Mouse (Mus musculus): ENCODE measurements around the gene Adam21. TPM values are rescaled to one million over a fixed set of nuclear protein-coding genes. Genes with fewer than 3 reads are reported as not detected.
A peak's percentile ranks its signal among the peaks of the same experiment; 100 is the strongest.
"Not testable (repeated sequence)": the region's sequence is repeated elsewhere in the genome, so short reads cannot be mapped to it uniquely, and the experiment has no call there.

Gene Adam21
- polyA plus RNA-seq, 1 experiment from 2014 or later, result 0.06 TPM

DNA sequence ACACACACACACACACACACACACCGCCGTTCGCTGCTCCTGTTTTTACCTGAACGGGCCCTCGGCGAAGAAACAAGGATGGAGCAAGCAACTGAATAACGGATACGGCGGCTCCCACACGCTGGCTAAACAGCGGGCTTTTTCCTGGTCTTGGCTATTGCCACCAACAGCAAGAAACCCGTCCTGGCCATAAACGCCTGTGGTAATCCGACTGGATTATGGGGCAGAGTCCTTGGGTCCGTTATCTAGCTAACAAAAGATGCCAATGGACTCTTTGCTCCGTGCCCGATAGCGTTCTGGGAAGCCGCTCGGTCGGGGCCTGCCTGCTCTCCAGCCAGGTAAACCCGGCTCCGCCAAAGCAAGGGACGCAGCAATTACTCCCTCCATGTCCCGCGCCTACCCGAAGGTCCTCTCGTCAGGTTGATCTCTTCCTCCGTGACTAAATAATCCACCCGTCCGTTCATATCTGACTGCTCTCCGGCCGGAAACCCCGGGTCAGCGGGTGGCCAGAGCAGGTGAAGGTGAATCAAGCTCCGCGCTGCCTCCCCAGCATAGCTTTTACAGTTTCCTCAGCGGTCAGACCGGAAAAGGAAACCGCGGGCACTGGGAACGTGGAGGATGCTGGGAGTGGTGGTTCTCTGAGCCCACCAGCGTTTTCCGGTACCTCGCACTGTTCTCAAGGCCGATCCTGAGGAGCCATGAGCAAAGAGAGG is 35.8 kb downstream of the Adam21 start, which contains the start of the genes Gm20498 and Synj2bp:
TSS of gene Gm20498 (minus strand) at position 590 of the 713 bp plus-strand sequence.
TSS of gene Synj2bp (minus strand) at position 596 of the 713 bp plus-strand sequence.
- peak within 1 kb of the TSS; percentile 75 for H3K27ac ChIP-seq (replicated peaks)
- no peaks in the 10 kb centered on the region for H3K36me3 ChIP-seq (ENCODE audit: control insufficient read depth, insufficient read depth, low read length)
- TF ChIP-seq CTCF (IDR thresholded peaks at IDR 0.05; ENCODE audit: low read depth), result no peak
- no peak for TF ChIP-seq EP300 (optimal IDR thresholded peaks at IDR 0.05)
- peak within 1 kb of the TSS; percentile 67 for H3K4me3 ChIP-seq (ENCODE audit: low read depth, low read length)
- no peaks in the 10 kb centered on the region for H3K27me3 ChIP-seq (ENCODE audit: control insufficient read depth, insufficient read depth, low read length)
- H3K4me2 ChIP-seq (replicated peaks; ENCODE audit: low read depth), result peak within 1 kb of the TSS; percentile 72
- no peaks in the 10 kb centered on the region for H3K4me1 ChIP-seq (replicated peaks; ENCODE audit: control insufficient read depth, insufficient read depth)
- ATAC-seq (ENCODE audit: low FRiP score, low TSS enrichment) (peak; percentile 90), DNase-seq (ENCODE audit: low spot score) (peak; percentile 89)
- WGBS, result under 1% methylated on average over 46 of the region's 46 CpGs
- H3K9me3 ChIP-seq (ENCODE audit: control insufficient read depth, low read length), result no peaks in the 10 kb centered on the region
- H3K9ac ChIP-seq (ENCODE audit: low read length), result peak within 1 kb of the TSS; percentile 79

GRCm38 (mm10) chr12:81530587-81530986 is 37.7 kb downstream of the Adam21 start:
- 72% methylated on average over 8 of the region's 8 CpGs for WGBS
- DNase-seq (ENCODE audit: low spot score); H3K9me3 ChIP-seq (ENCODE audit: control insufficient read depth, low read length); H3K9ac ChIP-seq (ENCODE audit: low read length); H3K27me3 ChIP-seq (ENCODE audit: control insufficient read depth, insufficient read depth, low read length); H3K4me1 ChIP-seq (replicated peaks; ENCODE audit: control insufficient read depth, insufficient read depth); H3K4me2 ChIP-seq (replicated peaks; ENCODE audit: low read depth); ATAC-seq (ENCODE audit: low FRiP score, low TSS enrichment); H3K4me3 ChIP-seq (ENCODE audit: low read depth, low read length); H3K27ac ChIP-seq (replicated peaks); H3K36me3 ChIP-seq (ENCODE audit: control insufficient read depth, insufficient read depth, low read length): not testable (repeated sequence)
- TF ChIP-seq CTCF (IDR thresholded peaks at IDR 0.05; ENCODE audit: low read depth), result peak; percentile 13; the same call in 1 of the 2 replicates

Other genes with a start within 250 kb of the Adam21 start
- gene Slc8a3, start 235.3 kb downstream of the Adam21 start, polyA plus RNA-seq (2015; fragmentation: Nextera tagmentation; extraction: Ambion mirVana), result 0.12 and 0.15 TPM in 2 replicates
- gene Gm4787, start 189.0 kb downstream of the Adam21 start, polyA plus RNA-seq (2015; fragmentation: Nextera tagmentation; extraction: Ambion mirVana), result 0.05 and 0.08 TPM in 2 replicates
- gene Adam4, start 146.5 kb downstream of the Adam21 start, polyA plus RNA-seq (2015; fragmentation: Nextera tagmentation; extraction: Ambion mirVana), result 0.15 and 0.17 TPM in 2 replicates
- gene Cox16, start 83.3 kb downstream of the Adam21 start, polyA plus RNA-seq (2015; fragmentation: Nextera tagmentation; extraction: Ambion mirVana), result 183 and 192 TPM in 2 replicates
- gene Gm20498, start 35.6 kb downstream of the Adam21 start, polyA plus RNA-seq (2015; fragmentation: Nextera tagmentation; extraction: Ambion mirVana), result 16.6 and 18.9 TPM in 2 replicates
- 20.0 and 20.7 TPM in 2 replicates for gene Synj2bp, start 35.6 kb downstream of the Adam21 start, polyA plus RNA-seq (2015; fragmentation: Nextera tagmentation; extraction: Ambion mirVana)
- 37.4 and 37.6 TPM in 2 replicates for gene Med6, start 26.5 kb upstream of the Adam21 start, polyA plus RNA-seq (2015; fragmentation: Nextera tagmentation; extraction: Ambion mirVana)
- 4.4 and 5.5 TPM in 2 replicates for gene Ttc9, start 62.8 kb upstream of the Adam21 start, polyA plus RNA-seq (2015; fragmentation: Nextera tagmentation; extraction: Ambion mirVana)
- 3.2 and 3.8 TPM in 2 replicates for gene Map3k9, start 212.7 kb upstream of the Adam21 start, polyA plus RNA-seq (2015; fragmentation: Nextera tagmentation; extraction: Ambion mirVana)

Measured in stomach, postnatal 0 days (tissue).